Mouse (Mus musculus) thymus, postnatal 10 days (tissue): ENCODE measurements around the gene Krtap22-2.
"Not testable (repeated sequence)": the region's sequence is repeated elsewhere in the genome, so short reads cannot be mapped to it uniquely, and the experiment has no call there.

Experiments used
- DNase-seq, 2 experiments: peaks; one replicate each; pipeline ENCODE4 v3.0.0; 2021; ENCODE audit warnings: low spot score in 2 of 2

Krtap22-2 gene

GRCm38 (mm10) chr16:89010659-89011058, at the start of gene Krtap22-2:
TSS of gene Krtap22-2 (minus strand) at chr16:89010759.
- DNase-seq: no peak

GRCm38 (mm10) chr16:89047783-89048182, 37.2 kb upstream of the Krtap22-2 start, which contains the start of gene Krtap6-5:
TSS of gene Krtap6-5 (minus strand) at chr16:89047883.
- no peak for DNase-seq

- not testable (repeated sequence) for DNase-seq
Observed at GRCm38 (mm10) chr16:89041372-89041771, 30.8 kb upstream of the Krtap22-2 start, which contains the start of gene Gm10228. TSS of gene Gm10228 (minus strand) at chr16:89041472.

- not testable (repeated sequence) for DNase-seq
Observed at GRCm38 (mm10) chr16:89031399-89031798, 20.8 kb upstream of the Krtap22-2 start, which contains the start of gene Krtap6-1. TSS of gene Krtap6-1 (plus strand) at chr16:89031699.

- not testable (repeated sequence) for DNase-seq
Observed at GRCm38 (mm10) chr16:89014984-89015383, 4.4 kb upstream of the Krtap22-2 start, which contains the start of gene Gm10229. TSS of gene Gm10229 (plus strand) at chr16:89015284.

- no peak for DNase-seq
Observed at GRCm38 (mm10) chr16:89013973-89014372, 3.4 kb upstream of the Krtap22-2 start.

- DNase-seq: no peak
Observed at GRCm38 (mm10) chr16:88962773-88963172, 47.8 kb downstream of the Krtap22-2 start, which contains the start of gene Krtap16-3. TSS of gene Krtap16-3 (minus strand) at chr16:88962873.
